Mouse (Mus musculus): ENCODE data around the gene Rabep2. TPM values are rescaled to one million over a fixed set of nuclear protein-coding genes. Genes with fewer than 3 reads are reported as not detected.

Gene Rabep2
- total RNA-seq, 4 experiments from 2014 or later: 5.9 to 9.9 (median 6.0) TPM

DNA sequence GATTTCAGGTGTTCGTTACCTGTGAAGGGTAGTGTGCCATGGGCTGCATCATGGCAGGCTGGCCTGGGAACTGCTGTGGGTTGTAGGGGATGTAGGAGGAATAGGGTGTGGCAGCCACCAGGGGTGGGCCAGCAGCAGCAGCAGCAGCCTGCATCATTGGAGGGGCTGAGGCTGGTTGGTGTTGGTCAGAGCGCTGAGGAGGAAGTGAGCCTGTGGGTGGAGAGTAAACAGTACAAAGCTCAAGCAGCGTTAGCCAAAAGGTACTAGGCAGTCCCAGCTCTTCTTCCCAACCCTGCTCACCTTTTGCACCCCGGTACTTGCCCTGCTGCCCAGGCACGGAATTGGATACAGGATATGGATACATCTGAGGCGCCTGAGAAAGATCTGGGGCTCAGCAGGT, 65.6 kb downstream of the Rabep2 start:
- DNase-seq (ENCODE audit: low spot score): no peak

DNA sequence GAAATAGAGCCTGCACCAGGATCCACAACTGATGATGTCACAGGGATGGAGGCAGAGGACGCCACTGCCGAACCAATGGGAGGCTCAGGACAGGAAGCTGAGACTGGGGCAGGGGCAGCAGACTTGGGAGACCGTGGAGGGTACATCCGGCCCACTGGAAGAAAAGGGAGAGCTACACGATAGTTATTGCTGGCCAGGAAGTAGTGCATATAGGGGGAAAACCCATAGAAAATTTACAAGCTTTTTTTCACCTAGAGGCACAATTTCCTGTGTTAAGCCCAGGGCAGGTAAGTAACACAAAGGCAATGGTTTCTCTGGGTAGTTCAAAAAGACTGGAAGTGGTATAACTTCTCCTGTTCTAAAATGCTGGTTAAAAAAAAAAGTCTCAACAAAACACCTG, 67.9 kb downstream of the Rabep2 start:
- no peak for DNase-seq (ENCODE audit: low spot score)

DNA sequence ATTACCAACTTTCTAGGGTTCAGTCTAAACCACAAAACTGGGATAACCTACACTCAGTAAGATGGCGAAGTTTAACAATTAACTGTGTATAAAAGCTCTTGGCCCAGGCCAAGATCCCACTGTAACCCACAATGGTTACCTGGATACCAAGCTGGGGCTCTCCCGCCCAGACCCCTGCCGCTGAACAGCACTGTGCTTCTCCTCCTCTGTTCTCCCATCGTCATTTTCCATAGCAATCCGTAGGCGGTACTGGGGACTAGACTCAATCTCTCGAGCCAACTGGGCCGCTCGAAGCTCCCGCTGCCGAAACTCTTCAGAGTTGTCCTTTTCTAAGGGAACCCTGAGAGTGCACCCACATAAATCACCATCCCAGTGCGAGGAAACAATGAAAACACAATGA, 69.4 kb downstream of the Rabep2 start:
- no peak for DNase-seq (ENCODE audit: low spot score)

Other genes starting within 250 kb of the Rabep2 start
- gene Xpo6, start 228.3 kb upstream of the Rabep2 start, total RNA-seq (2022): 10 to 100 TPM; 12.3 to 22.8 (median 18.8) TPM
- gene Sbk1, start 156.1 kb upstream of the Rabep2 start, total RNA-seq (2022): 10 to 100 TPM; 73.6 to 99.4 (median 84.5) TPM
- gene Lat, start 59.2 kb upstream of the Rabep2 start, total RNA-seq (2022): under 1 TPM in 3 of 4 experiments, not detected in 1; 0.25 to 0.38 (median 0.35) TPM
- gene Spns1, start 51.3 kb upstream of the Rabep2 start, total RNA-seq (2022): 10 to 100 TPM; 21.2 to 28.0 (median 23.9) TPM
- 1 to 10 TPM; 3.1 to 6.2 (median 3.9) TPM for gene Nfatc2ip, start 32.0 kb upstream of the Rabep2 start, total RNA-seq (2022)
- 1 to 10 TPM in 1 of 4 experiments, under 1 TPM in 3; 0.19 to 1.4 (median 0.50) TPM for gene Cd19, start 13.9 kb upstream of the Rabep2 start, total RNA-seq (2022)
- gene Atp2a1, start 34.3 kb downstream of the Rabep2 start, total RNA-seq (2022): 10 to 100 TPM in 1 of 4 experiments, 1 to 10 TPM in 3; 6.8 to 12.2 (median 8.8) TPM
- 10 to 100 TPM; 38.6 to 46.6 (median 44.3) TPM for gene Sh2b1, start 46.7 kb downstream of the Rabep2 start, total RNA-seq (2022)
- 100 to 1,000 TPM; 288 to 326 (median 304) TPM for gene Tufm, start 58.6 kb downstream of the Rabep2 start, total RNA-seq (2022)
- 10 to 100 TPM; 30.7 to 39.3 (median 35.2) TPM for gene Atxn2l, start 74.7 kb downstream of the Rabep2 start, total RNA-seq (2022)
- 100 to 1,000 TPM; 141 to 155 (median 143) TPM for gene Eif3c, start 137.7 kb downstream of the Rabep2 start, total RNA-seq (2022)
- gene Apobr, start 156.2 kb downstream of the Rabep2 start, total RNA-seq (2022): 1 to 10 TPM in 2 of 4 experiments, under 1 TPM in 2; 0.44 to 1.9 (median 0.75) TPM
- gene Cln3, start 157.1 kb downstream of the Rabep2 start, total RNA-seq (2022): 10 to 100 TPM; 12.9 to 15.6 (median 14.1) TPM
- not detected for gene Il27, start 166.2 kb downstream of the Rabep2 start, total RNA-seq (2022)
- gene Nupr1, start 202.1 kb downstream of the Rabep2 start, total RNA-seq (2022): 1 to 10 TPM; 3.5 to 5.3 (median 4.7) TPM
- 10 to 100 TPM; 21.6 to 26.2 (median 24.9) TPM for gene Sgf29, start 220.6 kb downstream of the Rabep2 start, total RNA-seq (2022)
- 10 to 100 TPM; 18.6 to 38.7 (median 31.5) TPM for gene Sult1a1, start 247.7 kb downstream of the Rabep2 start, total RNA-seq (2022)